Mouse (Mus musculus): ENCODE data around the gene Acsf2.

The Acsf2 gene

GRCm38 (mm10) chr11:94598437-94599120, 3.1 kb downstream of the Acsf2 start:
- no peak for DNase-seq (ENCODE audit: low spot score in 2 of 2)

DNA sequence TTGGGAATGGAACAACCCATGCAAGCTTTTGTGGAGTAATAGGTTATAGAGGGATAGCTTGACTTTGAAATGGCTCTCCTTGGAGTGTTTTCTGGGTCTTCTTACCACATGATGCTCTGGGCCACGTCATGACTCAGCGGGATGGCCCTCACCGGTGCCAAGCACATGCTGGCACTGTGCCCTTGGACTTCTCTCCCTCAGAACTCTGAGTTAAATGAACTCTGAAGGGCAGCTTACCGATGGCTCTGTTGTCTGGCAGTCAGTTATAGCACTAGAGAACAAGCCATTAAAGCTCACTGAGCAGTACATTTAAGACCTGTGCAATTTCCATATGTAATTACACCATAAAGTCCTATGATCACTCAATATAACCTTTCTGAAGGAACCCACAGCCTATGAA, 4.4 kb downstream of the Acsf2 start:
- no peak for DNase-seq (ENCODE audit: low spot score in 2 of 2)

DNA sequence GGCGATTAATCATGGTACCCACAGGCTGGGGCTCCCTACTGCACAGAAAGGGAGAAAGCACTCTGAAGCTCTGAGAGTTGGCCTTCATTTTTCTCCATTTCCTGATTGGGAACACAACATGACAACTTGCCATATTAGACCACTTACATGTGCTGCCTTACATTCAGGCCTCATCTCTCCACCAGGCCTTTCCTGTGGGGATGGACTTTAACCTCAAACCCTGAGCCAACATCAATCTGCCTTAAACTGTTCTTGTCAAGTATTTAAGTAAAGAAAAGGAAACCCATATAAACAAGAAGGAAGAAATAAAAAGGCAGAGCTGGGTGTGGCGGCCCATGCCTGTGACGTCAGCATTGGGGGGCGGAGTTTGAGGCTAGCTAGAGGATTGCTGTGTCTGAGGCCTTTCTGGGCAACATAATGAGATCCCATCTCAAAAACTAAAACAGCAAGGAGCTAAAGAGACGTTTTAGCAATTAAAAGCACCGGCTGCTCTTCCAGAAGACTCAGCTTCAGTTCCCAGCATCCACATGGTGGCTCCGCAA, 5.3 kb downstream of the Acsf2 start:
- peak in 1 of 2 experiments; percentile 44 for DNase-seq (ENCODE audit: low spot score in 2 of 2)

DNA sequence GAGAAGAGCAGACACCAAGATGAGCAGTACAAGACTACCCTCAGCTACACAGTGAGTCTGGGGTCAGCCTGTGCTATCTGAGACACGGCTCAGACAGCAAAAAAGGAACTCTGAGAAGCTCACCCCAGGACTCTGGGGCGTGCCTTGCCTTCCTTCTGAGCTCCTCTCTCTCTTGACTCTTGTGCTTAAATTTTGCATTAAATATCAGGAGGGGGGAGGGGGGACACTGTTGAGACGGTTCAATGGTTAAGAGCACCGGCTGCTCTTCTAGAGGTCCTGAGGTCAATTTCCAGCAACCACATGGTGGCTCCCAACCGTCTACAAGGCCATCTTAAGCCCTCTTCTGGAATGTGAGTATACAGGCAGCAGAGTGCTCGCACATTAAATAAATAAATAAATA, 14.2 kb downstream of the Acsf2 start:
- no peak for DNase-seq (ENCODE audit: low spot score in 2 of 2)

DNA sequence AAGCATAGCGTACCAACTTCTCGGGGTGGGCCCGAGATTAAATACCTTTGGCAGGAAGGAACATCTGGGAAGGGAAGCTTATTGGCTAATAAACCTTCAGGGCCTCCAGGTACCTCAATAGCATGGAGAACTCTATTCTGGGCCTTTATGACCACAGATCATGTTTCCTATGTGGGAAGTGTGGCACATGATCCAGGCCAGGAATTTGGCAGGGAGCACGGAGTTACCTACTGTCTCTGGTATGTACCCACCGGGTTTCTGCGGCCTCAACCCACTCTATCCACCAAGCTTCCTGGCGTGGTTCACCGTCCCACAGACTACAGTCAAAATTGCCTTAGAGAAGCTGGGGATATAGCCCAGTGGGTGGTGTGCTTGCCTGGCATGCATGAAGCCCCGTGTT, 16.6 kb downstream of the Acsf2 start:
- DNase-seq (ENCODE audit: low spot score in 2 of 2): no peak

- no peak for DNase-seq (ENCODE audit: low spot score in 2 of 2)
These were observed 21.4 kb downstream of the Acsf2 start for GRCm38 (mm10) chr11:94580111-94580740.

GRCm38 (mm10) chr11:94576361-94576760, 25.3 kb downstream of the Acsf2 start:
- DNase-seq (ENCODE audit: low spot score in 2 of 2): no peak

- no peak for DNase-seq (ENCODE audit: low spot score in 2 of 2)
These were observed 26.6 kb downstream of the Acsf2 start for GRCm38 (mm10) chr11:94575036-94575435.

DNA sequence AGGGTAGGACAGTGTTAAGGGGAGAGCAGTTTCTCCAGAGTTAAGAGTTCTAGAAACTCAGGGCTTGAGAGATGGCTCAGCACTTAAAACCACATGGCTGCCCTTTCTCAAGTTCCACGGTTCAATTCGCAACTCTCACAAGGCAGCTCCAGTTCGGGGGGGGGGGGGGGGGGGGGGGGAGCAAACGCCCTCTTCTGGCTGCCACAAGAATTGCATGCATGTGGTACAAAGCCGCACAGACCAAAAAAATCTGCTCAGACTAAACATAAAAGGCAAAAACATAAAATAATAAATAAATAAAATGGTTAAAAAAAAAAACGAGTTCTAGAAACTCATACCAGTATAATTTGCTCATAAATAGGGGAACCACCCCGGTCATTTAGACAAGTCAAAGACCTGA, 27.1 kb downstream of the Acsf2 start:
- no peak for DNase-seq (ENCODE audit: low spot score in 2 of 2)

DNA sequence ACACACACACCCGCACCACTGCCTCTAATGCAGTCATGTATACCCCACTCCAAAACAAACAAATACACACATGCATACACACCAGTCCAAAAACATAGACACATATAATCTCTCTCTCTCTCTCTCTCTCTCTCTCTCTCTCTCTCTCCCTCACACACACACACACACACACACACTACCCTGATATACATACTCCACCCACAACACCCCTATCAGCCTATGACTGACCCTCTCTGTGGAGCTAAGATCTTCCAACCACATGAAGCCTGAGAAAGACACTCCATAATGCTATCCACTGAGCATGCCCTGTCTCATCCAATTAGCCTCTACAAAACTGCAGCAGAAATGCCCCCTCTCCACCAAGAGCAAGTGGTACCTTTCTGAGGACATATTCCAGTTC, 29.8 kb downstream of the Acsf2 start:
- DNase-seq (ENCODE audit: low spot score in 2 of 2): no peak

- peak; percentile 57 to 66 for DNase-seq (ENCODE audit: low spot score in 2 of 2)
These were observed 31.1 kb downstream of the Acsf2 start for GRCm38 (mm10) chr11:94570612-94571011.

DNA sequence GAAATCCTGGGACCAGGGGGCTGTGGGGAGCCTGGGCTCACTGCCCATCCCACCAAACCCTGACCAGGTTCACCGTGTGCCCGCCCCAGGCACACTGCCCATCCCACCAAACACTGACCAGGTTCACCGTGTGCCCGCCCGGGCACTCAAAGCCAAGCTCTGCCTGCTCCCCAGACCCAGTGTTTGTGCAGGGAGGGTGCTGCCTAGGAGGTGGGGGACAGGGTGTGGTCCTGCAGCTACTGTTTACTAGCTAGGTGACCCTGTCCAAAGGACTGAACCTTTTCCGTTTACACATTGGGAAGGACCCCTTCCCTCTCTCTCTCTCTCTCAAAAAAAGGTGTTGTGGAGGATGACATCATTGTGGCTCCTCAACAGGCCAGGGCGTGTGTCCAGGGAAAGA, 34.3 kb downstream of the Acsf2 start:
- no peak for DNase-seq (ENCODE audit: low spot score in 2 of 2)

- no peak for DNase-seq (ENCODE audit: low spot score in 2 of 2)
These were observed 35.1 kb downstream of the Acsf2 start for GRCm38 (mm10) chr11:94566534-94566933.

DNA sequence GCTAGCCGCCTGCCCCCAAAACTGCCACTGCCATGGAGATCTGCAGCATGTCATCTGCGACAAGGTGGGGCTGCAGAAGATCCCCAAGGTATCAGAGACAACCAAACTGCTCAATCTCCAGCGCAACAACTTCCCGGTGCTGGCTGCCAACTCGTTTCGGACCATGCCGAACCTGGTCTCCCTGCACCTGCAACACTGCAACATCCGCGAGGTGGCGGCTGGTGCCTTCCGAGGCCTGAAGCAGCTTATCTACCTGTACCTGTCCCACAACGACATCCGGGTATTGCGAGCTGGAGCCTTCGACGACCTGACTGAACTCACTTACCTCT, 36.6 kb downstream of the Acsf2 start:
- DNase-seq (ENCODE audit: low spot score in 2 of 2): no peak

DNA sequence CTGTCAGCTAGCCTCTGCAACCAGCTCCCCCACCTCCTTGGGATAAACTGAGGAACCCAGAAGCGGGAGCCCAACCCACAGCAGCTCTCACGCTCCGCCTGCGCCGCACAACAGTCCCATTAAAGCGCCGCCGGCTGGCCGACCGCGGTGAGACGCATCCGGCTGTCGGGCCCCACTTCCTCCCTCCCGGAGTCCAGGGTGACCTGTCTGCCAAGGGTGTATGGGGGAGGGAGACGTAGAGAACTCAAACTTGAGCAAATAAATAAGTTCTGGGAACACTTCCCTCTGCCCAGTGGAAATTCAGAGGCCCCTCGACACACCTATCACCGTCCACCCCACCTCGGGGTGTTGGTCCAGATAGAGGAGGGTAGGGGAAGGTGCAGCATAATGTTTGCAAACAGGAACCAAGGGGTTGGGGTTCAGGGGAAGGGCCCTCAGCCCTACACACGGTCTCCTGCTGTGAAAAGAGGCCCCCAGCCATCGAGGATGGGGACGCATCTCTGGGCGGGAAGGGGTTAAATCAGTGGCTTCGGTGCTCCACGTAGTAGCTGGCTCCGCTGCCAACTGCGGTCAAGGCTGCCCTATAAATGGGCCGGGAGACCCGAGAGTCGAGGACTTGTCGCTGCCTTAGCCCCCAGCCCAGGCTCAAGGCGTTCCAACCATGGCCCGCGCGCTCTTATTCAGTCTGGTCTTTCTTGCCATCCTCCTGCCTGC, 37.1 kb downstream of the Acsf2 start, which contains the start of gene Chad:
Gene Chad, plus strand, starts transcription at position 611 of the 714 bp plus-strand sequence.
- no peak for DNase-seq (ENCODE audit: low spot score in 2 of 2)

DNA sequence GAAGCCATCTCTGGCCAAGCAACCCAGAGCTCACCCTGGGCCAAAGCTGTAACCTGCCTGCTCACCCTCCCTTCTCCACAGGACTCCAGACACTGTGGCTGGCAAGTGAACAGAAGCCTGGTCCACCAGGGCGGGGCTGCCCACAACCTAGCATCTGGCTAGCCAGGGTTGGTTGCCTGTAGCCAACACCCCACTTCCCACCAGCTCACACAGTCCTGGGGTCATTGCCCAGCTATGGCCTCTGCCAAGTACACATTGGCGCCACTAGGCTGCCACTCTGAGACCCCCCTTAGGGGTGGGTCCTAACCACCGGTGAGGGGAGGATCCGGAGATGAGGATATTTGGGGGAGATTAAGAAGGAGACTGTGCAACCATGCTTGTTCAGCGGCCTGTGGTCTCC, 37.9 kb downstream of the Acsf2 start:
- no peak for DNase-seq (ENCODE audit: low spot score in 2 of 2)

GRCm38 (mm10) chr11:94563383-94563782, 38.3 kb downstream of the Acsf2 start:
- DNase-seq (ENCODE audit: low spot score in 2 of 2): no peak

DNA sequence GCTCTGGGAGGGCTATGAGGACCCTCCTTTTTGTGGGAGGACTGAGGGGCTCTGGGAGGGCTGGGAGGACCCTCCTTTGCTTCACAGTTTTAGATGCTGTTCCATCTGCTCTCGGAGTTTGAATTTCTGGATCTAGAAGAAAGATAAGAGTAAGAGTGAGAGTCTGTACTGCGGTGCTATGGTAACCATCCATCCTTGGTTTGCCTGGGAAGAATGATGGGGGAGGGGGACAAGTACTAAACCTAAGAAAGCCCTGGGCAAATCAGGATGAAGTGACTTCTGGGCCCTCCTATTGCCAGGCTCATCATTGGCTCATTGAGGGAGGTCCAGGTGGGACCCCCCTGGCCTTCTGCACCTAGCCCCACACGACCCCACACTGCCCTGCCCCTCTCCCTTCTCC, 43.4 kb downstream of the Acsf2 start:
- no peak for DNase-seq (ENCODE audit: low spot score in 2 of 2)

DNA sequence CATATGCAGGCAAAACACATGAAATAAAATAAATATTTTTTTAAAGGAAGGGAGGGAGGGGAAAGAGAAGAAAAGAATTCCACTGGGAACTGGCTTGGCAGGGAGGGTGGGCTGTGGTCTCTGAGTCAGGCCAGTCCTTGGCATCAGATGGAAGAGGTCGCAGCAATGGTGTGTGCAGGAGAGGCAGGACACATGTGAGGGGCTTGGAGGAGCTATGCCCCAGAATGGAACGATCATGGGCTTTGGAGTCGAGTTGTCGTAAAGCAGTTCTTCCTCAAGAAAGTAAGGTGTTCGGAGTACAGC, 51.3 kb downstream of the Acsf2 start:
- no peak for DNase-seq (ENCODE audit: low spot score in 2 of 2)

DNA sequence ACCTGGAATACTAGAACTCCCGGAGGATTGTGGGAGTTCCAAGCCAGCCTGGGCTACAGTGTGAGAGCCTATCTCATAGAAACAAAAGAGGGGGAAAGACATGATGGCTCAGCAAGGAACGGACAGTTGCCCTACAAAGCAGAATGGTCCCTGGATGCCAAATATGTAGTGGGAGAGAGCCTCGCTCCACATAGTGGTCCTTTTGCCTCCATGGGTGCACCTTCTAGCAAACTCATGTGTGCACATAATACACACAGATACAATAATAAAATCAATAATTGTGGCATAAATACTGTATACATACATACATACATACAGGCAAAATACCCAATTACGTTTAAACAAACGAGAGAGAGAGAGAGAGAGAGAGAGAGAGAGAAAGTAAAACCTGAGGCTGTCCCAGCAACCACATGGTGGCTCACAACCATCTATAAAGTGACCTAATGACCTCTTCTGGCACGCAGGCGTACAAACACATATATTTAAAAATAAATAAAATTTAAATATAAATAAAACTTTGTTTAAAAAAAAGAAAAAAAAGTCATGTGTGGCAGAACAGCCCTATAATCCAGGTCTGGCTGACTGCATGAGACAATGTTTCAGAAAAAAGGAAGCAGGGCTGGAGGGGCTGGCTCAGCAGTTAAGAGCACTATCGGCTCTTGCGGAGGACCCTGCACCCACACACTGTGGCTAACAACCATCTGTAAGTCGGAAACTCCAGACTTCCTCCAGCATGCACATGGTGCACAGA, 51.8 kb downstream of the Acsf2 start:
- no peak for DNase-seq (ENCODE audit: low spot score in 2 of 2)

GRCm38 (mm10) chr11:94548888-94549690, 52.6 kb downstream of the Acsf2 start, which contains the start of gene Rsad1:
Gene Rsad1 (minus strand): TSS chr11:94549255.
- peak; percentile 82 to 94 for DNase-seq (ENCODE audit: low spot score in 2 of 2)
